Mouse (Mus musculus) layer of hippocampus, postnatal 10 days (tissue): Measurements from ENCODE around the gene Nipal4. TPM values are rescaled to one million over a fixed set of nuclear protein-coding genes. Genes with fewer than 3 reads are reported as not detected.

Source experiments
- DNase-seq, 2 experiments: peaks; one replicate each; pipeline ENCODE4 v3.0.0; 2021; ENCODE audit warnings: low spot score in 2 of 2
- microRNA-seq, 2 experiments: library from miRNA; unstranded; fragments of <30 nt; microRNA quantifications; one replicate each; pipeline ENCODE4 v1.2.0; 2021
- total RNA-seq, 2 experiments: library from RNA; stranded (reverse); gene quantifications; 2 replicates each; pipeline ENCODE4 v1.2.3; 2021

Gene Nipal4
- total RNA-seq, 2 experiments from 2014 or later, result 0.58 to 0.59 TPM

DNA sequence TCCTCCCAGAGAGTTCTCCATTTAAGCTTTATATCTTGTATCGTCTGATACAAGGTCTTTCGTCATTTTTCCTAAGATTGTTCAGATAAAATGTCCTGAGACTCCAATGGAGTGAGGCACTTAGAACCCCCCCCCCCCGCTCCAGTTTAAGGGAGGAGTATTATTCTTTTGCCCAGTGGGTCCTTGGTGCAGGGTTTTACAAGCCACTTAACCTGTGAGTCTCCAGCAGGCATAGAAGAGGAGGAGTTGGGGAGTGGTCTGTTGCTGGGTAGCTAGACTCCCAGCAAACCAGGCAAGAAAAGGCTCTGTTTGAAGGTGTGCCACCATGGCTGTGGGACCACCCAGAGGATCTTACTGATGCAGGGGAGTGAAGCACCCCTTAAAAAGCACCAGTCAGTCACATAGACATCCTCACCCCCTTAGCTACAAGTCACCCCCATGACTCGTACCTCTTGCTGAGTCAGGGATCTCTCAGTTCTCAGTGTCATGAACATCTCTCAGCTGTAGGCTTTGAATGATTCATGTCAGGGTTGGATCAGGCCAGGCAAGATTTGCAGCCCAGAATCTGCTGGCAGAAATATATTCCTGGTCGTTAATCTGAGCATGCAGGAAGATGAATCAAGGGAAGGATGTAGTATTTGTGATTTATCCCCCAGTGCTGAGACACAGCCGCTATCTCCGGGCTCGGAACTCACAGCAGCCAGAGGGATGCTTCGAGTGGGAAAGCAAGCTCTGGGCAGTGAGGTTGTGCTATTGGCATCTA lies 50.7 kb downstream of the Nipal4 start:
- DNase-seq, result no peak

DNA sequence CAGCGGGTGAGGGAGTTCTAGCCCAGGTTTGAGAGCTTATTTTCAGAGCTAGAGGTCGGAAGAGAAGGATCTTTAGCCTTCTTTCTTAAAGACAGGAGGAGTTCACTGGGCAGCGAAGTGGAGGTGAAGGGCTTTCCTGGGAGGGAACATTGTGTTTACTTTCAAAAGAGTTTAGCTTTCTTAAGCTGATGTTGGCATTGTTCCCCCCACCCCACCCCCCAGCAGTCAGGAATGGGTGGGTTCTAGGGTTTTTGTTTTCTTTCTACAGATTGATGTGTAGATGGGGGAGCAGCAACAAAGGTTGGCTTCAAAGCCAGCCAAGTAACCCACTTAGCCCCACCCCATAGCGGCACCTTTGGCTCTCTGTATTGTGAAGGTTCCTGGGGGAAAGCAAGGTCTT lies 51.3 kb downstream of the Nipal4 start:
- DNase-seq, result no peak

DNA sequence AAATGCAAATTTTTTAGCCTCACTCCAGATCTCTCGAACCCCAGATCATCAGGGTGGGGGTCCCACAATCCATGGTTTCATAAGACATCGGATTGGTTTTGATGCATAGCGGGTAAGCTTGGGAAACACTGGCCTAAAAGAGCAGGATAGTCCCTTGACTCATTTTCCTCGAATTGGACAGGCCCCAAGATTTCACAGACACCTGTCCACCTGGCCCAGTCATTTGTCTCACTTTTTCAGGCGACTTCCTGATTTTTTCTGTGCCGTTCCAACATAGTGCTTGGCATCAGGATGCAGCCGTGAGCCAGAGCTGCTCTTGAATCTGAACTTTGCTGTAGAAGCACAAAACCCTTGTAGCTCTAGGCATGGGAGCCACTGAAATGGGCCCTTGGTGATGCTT lies 52.1 kb downstream of the Nipal4 start:
- no peak for DNase-seq

DNA sequence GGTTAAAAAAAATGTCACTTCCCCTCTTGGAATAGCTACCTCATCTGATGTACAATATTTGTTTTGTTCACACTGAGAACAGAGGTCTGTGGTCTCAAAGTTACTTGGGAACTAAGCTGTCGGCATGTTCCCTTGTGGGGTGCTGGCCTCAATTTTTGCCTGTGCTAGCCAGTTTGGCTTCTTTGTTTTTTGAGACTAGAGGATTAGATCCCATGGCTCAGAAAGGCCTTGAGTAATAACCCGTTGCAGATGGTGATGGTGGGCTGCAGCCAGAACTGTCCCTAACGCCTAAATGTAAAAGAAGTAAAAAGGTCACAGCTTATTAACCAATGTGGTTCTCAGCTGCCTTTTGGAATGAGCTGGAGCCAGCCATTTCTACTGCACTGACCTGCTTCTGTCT lies 53.1 kb downstream of the Nipal4 start:
- no peak for DNase-seq

DNA sequence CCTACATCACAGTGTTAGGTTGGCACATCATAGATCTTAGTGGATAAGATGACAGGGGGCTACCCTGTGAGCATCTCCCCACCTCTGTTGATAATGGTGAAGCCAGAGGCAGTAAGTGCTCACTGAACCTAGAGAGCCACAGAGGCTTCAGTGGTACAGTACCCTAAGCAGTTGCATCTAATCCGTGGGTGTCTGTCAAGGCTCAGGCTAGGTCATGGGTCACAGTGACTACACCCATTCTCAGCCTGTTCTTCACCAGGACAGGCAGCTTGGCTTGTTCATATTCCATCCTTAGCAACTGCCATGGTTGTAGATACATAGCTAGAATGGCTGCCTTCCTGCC lies 55.4 kb downstream of the Nipal4 start:
- no peak for DNase-seq

DNA sequence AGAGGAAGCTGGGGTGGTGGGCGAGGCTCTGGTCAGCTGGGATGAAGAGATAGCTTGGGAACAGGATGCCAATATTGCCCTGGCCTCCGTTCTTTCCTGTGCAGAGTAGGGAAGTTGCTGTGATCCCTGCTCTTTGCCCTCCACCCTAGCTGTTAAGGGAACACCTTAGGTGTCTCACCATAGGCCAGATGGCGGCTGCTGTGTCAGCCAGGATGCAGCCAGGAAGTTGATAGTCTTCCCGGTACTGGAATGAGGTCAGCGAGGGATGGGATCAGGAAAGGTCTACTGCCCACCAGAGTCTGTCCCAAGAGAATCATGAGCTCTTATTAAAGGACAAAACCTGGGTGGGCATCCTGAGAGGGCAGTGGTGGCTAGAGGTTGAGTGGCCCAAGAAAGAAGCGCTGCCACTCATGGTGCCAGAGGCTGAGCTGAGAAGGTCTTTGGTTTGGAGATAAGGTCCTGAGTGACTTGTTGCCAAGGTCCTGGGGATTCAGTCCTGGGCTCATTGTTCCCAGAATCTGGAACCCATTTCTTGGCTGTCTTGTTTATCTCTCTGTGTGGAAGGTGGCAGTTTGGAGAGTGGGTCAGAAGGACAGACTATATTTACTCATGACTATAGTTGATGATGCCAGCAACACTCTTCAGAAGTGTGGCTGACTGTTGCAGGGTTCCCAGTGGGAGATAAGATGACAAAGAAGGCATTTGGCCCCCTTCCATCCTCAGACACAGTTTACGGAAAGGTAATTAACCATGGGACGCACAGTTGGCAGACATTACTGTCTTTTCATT lies 56.0 kb downstream of the Nipal4 start:
- no peak for DNase-seq

DNA sequence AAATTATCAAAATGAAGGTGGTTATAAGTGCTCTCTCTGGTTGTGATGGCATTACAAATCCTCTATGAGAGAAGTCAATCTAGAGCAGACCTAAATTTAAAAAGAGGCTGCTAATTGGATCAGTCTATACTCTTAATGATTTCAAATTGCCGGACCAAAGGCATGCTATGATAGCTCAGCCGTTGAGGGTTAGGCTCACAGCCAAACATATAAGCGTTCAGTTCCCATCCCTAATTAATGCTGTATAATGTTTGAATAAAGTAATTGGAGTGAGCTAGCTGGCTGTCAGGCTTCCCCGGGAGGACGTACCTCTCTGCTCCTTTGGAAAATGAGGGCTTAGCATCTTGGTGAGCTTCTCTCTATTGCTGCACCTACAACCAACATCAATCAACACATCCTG lies 57.1 kb downstream of the Nipal4 start:
- no peak for DNase-seq

DNA sequence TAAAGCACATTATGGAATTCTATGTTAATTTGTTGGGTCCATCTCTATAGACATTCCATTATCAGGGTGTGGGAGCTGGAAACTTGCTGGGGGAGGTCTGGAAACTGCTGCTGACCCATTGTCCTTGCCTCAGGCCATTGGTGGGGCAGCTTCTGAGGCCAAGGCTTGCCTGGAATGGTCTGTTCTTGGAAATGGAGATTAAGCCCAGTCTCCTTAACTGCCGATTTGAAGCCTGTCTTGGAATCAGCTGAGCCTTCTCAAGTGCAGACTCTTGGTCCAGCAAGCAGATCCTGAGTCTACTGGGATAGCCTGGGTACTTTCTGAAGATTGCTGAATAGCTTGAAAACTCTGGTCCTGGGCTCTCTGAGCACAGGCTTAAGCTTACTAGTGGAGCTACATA lies 59.3 kb downstream of the Nipal4 start:
- DNase-seq, result no peak

DNA sequence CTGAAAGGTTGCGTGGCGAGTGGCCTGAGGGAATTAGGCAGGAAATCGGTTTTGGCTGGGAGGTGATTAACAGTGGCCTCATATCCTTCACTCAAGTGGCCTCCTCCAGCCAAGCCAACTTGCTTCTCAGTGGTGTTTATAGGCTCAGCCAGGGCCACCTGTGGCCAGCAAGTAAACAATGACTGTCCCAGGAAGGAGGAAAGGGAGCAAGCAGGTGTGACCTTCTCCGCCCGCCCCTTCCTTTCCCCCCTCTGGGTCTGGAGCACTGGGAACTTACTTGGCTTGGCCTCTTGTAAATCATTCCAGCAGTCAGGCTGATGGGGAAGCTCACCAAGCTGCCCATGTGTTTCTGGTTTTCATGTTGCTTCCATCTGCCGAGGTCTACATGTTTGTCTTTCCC lies 64.2 kb downstream of the Nipal4 start:
- peak; percentile 4 to 15 for DNase-seq

Small RNA genes within 50 kb of the gene (microRNA-seq; reads per million reads assigned to microRNA genes)
- gene Mir7239 (0 reads per million in 2 experiments), gene Mir8100 (0 to 0.20 reads per million in 2 experiments)

Other genes starting within 250 kb of the Nipal4 start
- gene Lsm11, start 221.6 kb downstream of the Nipal4 start, total RNA-seq, result 100 to 1,000 TPM; 153 to 154 TPM
- 10 to 100 TPM; 12.9 to 13.5 TPM for gene Thg1l, start 211.0 kb downstream of the Nipal4 start, total RNA-seq
- gene Sox30, start 186.2 kb downstream of the Nipal4 start, total RNA-seq, result under 1 TPM; 0.18 to 0.29 TPM
- 1 to 10 TPM; 3.6 to 3.7 TPM for gene Gm12166, start 114.2 kb downstream of the Nipal4 start, total RNA-seq
- 10 to 100 TPM; 34.4 to 36.0 TPM for gene Adam19, start 110.5 kb downstream of the Nipal4 start, total RNA-seq
- gene Fndc9, start 69.0 kb upstream of the Nipal4 start, total RNA-seq, result 1 to 10 TPM; 6.2 to 7.5 TPM
- 100 to 1,000 TPM; 263 to 287 TPM for gene Cyfip2, start 146.4 kb upstream of the Nipal4 start, total RNA-seq
- gene Itk, start 223.0 kb upstream of the Nipal4 start, total RNA-seq, result under 1 TPM; 0.31 to 0.48 TPM
- gene Fam71b, start 230.1 kb upstream of the Nipal4 start, total RNA-seq, result not detected